Mouse (Mus musculus) CD4-positive, CD25-positive, alpha-beta regulatory T cell, adult 2 months (primary cell): ENCODE measurements around the gene Phf13.

Experiments
- DNase-seq: peaks from one replicate; pipeline ENCODE4 v3.0.0-alpha.2; 2012; ENCODE audit warnings: low read depth, low spot score

The Phf13 gene

GRCm38 (mm10) chr4:151996173-151996950 lies at the start of gene Phf13:
Gene Phf13 (minus strand): TSS chr4:151996258.
- DNase-seq, result peak; percentile 99

GRCm38 (mm10) chr4:152044609-152045008 lies 48.6 kb upstream of the Phf13 start:
- DNase-seq, result no peak

GRCm38 (mm10) chr4:152043171-152043570 lies 47.1 kb upstream of the Phf13 start:
- DNase-seq, result no peak

- DNase-seq, result no peak
Observed at GRCm38 (mm10) chr4:152041924-152042641, 46.0 kb upstream of the Phf13 start.

GRCm38 (mm10) chr4:152039831-152040310 lies 43.8 kb upstream of the Phf13 start:
- DNase-seq, result no peak

GRCm38 (mm10) chr4:152038985-152039830 lies 43.1 kb upstream of the Phf13 start, which contains the start of gene Nol9:
Gene Nol9 (plus strand): TSS chr4:152039321.
- DNase-seq, result peak; percentile 97

GRCm38 (mm10) chr4:152038225-152038984 lies 42.3 kb upstream of the Phf13 start, which contains the start of gene Tas1r1:
Gene Tas1r1 (minus strand): TSS chr4:152038568.
- peak; percentile 51 for DNase-seq

- DNase-seq, result peak; percentile 26
Observed at GRCm38 (mm10) chr4:152036464-152036863, 40.4 kb upstream of the Phf13 start.

GRCm38 (mm10) chr4:152032922-152033321 lies 36.9 kb upstream of the Phf13 start:
- DNase-seq, result no peak

- no peak for DNase-seq
Observed at GRCm38 (mm10) chr4:152029997-152030396, 33.9 kb upstream of the Phf13 start.

GRCm38 (mm10) chr4:152029087-152029486 lies 33.0 kb upstream of the Phf13 start:
- DNase-seq, result peak; percentile 60

GRCm38 (mm10) chr4:152028456-152028855 lies 32.4 kb upstream of the Phf13 start:
- no peak for DNase-seq

- DNase-seq, result peak; percentile 96
Observed at GRCm38 (mm10) chr4:152027524-152027923, 31.5 kb upstream of the Phf13 start, which contains the start of gene Zbtb48. Gene Zbtb48 (minus strand): TSS chr4:152027671.

- DNase-seq, result no peak
Observed at GRCm38 (mm10) chr4:152026751-152027508, 30.9 kb upstream of the Phf13 start.

GRCm38 (mm10) chr4:152024525-152024924 lies 28.5 kb upstream of the Phf13 start:
- no peak for DNase-seq

GRCm38 (mm10) chr4:152022506-152022905 lies 26.4 kb upstream of the Phf13 start:
- DNase-seq, result no peak

GRCm38 (mm10) chr4:152021568-152022097 lies 25.6 kb upstream of the Phf13 start:
- no peak for DNase-seq

- no peak for DNase-seq
Observed at GRCm38 (mm10) chr4:152020024-152020423, 24.0 kb upstream of the Phf13 start.

GRCm38 (mm10) chr4:152019073-152019472 lies 23.0 kb upstream of the Phf13 start:
- DNase-seq, result no peak
